Mouse (Mus musculus) left cerebral cortex, postnatal 25 days (tissue): ENCODE results near the gene Hexb. TPM values are rescaled to one million over a fixed set of nuclear protein-coding genes. Genes with fewer than 3 reads are reported as not detected.

Experiments used
- DNase-seq, 2 experiments: peaks; one replicate each; pipeline ENCODE4 v3.0.0; 2022; ENCODE audit warnings: low spot score in 2 of 2, mixed read lengths in 1 of 2
- intact Hi-C: fragments of 180-260 bp; cut with DNase I; formaldehyde crosslinking; loops from one replicate; pipeline ENCODE4 v1.15.1; 2025
- total RNA-seq, 2 experiments: library from RNA; stranded (reverse); gene quantifications; 2 replicates each; pipeline ENCODE4 v1.2.3; 2021

Gene Hexb
- total RNA-seq = 100 to 1,000 TPM; 108 to 122 TPM

DNA sequence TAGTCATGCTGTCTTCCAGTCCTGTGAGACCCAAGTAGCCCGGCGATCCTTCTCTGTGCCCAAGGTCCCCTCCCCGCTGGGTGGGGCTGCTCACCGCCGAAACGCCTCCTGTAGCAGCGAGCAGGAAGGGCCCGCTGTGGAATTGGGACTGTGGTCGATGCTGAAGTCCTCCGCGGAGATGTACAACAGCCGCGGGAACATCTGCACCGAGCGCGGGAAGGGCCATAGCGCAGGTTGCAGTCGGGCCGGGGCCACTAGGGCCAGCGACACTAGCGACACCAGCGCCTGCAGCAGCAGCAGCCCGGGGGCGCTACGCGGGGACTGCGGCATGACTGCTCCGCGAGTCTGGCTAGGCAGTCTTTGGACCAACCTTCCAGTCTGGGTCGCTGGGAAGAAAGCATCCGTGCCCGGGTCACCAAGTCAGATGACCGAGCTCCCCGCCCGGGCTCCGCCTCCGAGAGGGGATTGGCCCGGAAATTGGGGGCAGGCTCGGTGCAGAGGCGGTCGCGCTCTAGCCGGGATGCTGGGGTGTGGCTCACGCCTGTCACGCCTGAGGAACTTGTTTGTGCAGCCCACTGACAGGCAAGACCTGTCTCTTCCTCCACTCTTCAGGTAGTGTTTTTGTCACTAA is at the start of gene Hexb:
Gene Hexb, minus strand, starts transcription at position 426 of the 631 bp plus-strand sequence.
- intact Hi-C loops = no loop called here
- peak; percentile 85 to 91 for DNase-seq

DNA sequence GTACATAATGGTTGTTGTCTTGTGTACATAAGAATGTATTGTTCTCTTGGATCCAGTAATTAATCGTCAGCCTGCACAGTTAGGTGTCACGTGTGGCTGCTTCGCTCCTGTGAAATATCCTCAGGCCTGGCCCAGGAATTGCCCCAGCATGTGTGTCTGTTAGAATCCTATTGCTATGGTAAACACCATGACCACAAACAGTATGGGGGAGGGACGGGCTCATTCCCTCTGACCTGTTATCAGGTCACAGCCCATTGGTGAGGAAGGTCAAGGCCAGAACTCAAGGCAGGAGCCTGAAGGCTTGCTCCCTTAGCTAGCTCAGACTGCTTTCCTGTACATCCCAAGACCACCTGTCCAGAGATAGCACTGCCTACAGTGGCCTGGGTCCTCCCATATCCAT is 49.6 kb upstream of the Hexb start:
- intact Hi-C loops = loop anchor here (10.0 kb wide), 1 partner anchor 527 kb away; no protein-coding TSS in a partner anchor
- DNase-seq = no peak

DNA sequence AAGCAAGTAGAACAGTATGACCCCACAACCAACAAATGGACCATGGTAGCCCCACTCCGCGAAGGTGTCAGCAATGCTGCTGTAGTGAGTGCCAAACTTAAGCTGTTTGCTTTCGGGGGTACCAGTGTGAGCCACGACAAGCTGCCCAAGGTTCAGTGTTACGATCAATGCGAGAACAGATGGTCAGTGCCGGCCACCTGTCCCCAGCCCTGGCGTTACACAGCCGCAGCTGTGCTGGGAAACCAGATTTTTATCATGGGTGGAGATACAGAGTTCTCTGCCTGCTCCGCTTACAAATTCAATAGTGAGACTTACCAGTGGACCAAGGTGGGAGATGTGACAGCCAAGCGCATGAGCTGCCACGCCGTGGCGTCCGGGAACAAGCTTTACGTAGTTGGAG is 48.1 kb upstream of the Hexb start:
- intact Hi-C loops = loop anchor here (10.0 kb wide), 1 partner anchor 529 kb away; no protein-coding TSS in a partner anchor
- peak in 1 of 2 experiments; percentile 23 for DNase-seq

- intact Hi-C loops = loop anchor here (10.0 kb wide), 1 partner anchor 530 kb away; no protein-coding TSS in a partner anchor
- DNase-seq = peak in 1 of 2 experiments; percentile 33
Measured at GRCm38 (mm10) chr13:97245157-97245556, 47.0 kb upstream of the Hexb start.

DNA sequence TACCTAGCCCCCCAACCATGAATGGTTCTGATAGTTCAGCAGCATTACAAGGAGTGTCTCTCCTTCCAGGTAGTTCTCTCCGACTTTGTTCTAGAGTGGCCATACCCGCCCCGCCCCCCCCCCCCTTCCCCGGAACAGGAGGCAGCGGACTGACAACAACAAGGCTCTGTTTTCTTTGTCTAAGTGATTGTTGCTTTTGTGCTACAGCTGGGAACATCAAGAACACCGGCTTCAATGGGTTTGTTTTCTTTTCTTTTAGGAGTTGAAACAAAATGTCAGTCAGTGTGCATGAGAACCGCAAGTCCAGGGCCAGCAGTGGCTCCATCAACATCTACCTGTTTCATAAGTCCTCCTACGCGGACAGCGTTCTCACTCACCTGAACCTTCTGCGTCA is 46.6 kb upstream of the Hexb start:
- no peak for DNase-seq
- intact Hi-C loops = loop anchor here (5.0 to 10.0 kb wide), 7 partner anchors 143 to 530 kb away; no protein-coding TSS in a partner anchor

GRCm38 (mm10) chr13:97243962-97244711 is 46.0 kb upstream of the Hexb start:
- intact Hi-C loops = loop anchor here (5.0 to 10.0 kb wide), 7 partner anchors 143 to 531 kb away; no protein-coding TSS in a partner anchor

DNA sequence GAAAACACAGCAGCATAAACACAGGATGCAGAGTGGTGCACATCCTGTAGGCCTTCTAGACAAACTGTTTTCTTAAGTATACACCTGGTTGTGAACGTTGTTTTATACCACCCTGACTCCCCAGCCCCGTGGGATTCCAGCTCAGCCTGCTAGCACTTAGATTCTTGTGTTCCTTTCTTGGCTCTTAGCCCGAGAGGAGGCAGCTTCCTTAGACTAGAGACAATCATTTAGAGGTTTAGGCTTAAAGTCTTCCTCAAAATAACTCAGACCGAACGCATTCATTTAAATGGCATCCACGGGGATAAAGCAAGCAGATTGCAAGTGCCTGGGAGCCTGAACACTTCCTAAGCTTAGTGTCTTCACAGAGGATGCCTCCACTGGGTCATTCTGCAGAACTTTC is 44.6 kb upstream of the Hexb start:
- DNase-seq = peak; percentile 44 to 65
- intact Hi-C loops = loop anchor here (5.0 to 10.0 kb wide), 7 partner anchors 145 to 532 kb away; no protein-coding TSS in a partner anchor

More at GRCm38 (mm10) chr13:97243962-97244711, 46.0 kb upstream of the Hexb start:
- peak in 1 of 2 experiments; percentile 44 for DNase-seq

DNA sequence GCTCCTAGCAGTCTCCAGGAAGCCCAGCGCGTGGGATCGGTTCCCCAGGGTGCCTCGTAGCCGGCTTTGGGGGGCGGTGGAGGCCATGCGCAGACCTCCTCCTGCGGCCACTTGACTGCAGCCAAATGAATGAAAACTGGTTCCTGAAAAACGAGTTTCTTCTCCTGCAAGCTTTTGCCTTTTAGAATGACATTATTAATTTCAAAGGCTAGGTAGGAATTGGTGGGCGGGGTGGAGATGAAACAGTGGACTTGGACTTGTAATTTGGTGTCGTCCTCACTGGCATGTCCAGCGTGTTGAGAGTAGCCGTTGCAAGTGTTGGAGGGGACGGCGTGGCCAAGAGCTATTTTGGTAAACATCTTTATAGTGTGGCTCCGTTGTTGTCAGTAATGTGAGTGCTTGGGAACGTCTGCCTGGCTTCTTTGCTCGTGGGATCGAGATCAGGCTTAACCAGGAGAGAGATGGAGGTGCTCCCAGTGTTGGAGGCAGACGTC is 43.7 kb upstream of the Hexb start:
- no peak for DNase-seq
- intact Hi-C loops = loop anchor here (2.0 to 10.0 kb wide), 8 partner anchors 145 to 533 kb away; no protein-coding TSS in a partner anchor

DNA sequence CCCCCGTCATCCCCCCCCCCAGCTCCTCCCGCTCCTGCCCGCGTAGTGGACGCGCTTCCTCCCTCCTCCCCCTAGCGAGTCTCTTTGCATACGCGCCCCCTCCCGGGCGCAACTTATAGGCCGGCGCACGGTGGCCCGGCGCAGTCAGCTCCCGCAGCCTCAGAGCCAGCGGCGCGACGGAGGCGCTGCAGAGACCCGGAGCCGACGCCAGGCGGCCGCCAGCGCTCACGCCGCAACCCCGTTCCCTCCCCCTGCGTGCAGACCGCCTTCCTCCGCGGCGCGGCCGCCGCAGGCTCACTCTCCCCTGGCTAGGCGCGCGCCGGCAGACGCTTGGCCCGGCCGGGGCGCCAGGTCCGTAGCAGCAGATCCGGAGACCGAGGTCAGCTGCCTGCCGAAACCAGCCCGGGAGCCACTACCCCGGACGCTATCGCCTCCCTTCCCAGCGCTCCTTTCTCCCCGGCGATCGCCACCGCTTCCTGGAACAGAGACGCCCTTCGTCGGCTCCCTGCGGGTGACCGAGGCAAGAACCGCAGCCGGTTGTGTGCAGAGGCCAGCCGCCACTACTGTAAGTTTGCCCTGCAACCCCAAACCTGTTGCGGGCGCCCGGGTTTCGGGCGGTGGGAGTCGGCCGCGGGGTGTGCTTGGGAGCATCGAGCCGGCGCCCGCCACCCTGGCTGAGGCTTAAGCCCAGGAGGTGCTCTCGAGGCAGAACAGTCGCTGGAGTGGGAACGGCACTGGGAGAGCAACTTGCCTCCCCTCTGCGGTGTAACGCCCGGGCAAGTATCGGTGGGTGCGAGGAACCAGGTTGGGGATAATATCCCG is 43.0 kb upstream of the Hexb start, which contains the start of gene Enc1:
Gene Enc1, plus strand, starts transcription at position 141 of the 822 bp plus-strand sequence.
- intact Hi-C loops = loop anchor here (2.0 to 10.0 kb wide), 8 partner anchors 146 to 534 kb away; no protein-coding TSS in a partner anchor
- peak; percentile 93 to 94 for DNase-seq

DNA sequence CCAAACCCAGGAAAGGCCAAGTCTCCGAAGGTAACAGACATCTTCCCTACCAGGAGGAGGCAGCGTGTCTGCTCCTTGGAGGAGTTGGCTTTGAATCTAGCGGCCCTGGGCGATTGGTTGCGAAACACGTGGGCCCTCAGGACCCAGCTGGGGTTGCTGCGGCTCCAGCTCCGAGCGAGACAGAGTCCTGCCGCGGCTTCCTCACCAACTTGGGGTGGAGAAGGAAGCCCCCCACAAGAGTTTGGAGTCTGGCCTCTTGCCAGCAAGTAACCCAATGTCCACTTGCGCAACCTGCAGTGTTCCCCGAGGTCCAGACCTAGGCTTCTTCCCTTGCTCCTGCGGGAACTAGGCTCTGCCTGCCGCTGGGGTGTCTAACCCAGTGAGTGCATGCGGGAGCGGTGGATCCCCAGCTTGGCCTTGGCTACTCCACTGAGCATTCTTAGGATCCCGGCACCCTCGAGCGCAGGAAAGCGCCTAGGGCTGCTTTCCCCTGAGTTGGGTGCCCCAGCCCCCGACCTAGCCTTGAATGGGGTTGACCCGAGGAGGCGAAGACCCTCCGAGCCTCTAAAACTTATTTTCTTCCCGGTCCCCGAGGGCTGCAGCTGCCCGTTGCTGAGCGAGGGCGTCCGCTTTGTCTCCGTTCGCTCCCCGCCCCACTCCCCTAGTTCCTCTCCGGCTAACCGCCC is 42.3 kb upstream of the Hexb start:
- DNase-seq = peak; percentile 78 to 87
- intact Hi-C loops = loop anchor here (2.0 to 10.0 kb wide), 8 partner anchors 147 to 534 kb away; no protein-coding TSS in a partner anchor

DNA sequence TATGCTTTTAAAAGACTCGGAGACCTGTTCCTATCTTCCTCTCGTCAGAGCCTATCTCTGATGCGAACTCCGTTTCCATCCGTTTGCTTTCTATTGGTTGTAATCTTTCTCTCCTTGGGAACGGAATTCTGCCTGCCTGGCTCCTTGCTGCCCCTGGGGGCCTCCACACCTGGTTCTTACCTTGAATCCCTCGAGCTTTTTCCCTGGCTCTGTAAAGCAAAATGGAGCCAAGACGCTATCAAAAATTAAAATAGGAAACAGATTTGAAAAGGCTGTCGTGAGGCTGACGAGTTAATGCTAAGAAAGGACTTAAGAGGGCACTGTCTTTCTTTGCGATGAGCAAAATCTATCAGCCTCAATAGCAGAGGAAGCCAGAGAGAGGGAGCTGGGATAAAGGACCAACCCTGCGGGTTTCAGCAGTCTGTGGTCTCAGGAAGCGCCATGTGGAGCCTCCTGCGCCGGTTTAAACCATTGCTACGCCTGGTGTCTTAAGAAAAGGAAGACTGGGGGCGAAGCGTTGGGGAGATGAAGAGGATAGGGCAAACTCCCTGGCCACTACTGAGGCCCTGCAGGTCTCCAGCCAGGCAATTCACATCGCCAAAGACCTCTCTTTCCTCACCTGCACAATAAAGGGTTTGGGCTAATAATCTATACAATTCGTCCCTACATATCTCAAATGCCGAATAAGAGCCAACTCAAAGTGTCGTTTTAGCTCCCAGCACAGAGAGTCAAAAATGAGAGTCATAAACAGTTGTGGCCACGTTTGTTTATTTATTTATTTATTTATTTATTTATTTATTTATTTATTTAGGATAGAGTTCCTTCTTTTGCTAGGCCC is 41.4 kb upstream of the Hexb start:
- intact Hi-C loops = loop anchor here (1.0 to 10.0 kb wide), 11 partner anchors 148 to 1005 kb away; no protein-coding TSS in a partner anchor
- peak; percentile 70 to 88 for DNase-seq

- intact Hi-C loops = loop anchor here (5.0 to 10.0 kb wide), 2 partner anchors 769 to 1006 kb away; no protein-coding TSS in a partner anchor
- DNase-seq = no peak
Measured at GRCm38 (mm10) chr13:97238181-97238981, 40.2 kb upstream of the Hexb start.

DNA sequence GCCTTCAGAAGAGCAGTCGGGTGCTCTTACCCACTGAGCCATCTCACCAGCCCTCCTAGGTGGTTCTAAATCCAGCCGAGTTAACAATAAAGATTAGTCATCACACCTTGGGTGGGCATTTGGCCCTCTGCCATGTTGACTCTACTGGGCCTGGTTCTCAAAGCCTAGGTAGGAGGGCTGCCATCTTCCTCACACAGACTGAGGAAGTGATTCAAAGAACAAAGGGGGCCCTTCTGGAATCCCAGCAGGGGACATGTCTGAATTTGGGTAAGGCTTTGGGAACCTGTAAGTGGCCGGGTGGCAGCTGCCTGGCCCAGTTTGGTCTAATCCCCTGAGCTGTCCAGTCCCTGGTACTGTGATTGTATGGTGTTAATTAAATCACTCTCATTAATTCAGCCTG is 39.5 kb upstream of the Hexb start:
- DNase-seq = no peak
- intact Hi-C loops = loop anchor here (5.0 to 10.0 kb wide), 2 partner anchors 770 to 1007 kb away; no protein-coding TSS in a partner anchor

DNA sequence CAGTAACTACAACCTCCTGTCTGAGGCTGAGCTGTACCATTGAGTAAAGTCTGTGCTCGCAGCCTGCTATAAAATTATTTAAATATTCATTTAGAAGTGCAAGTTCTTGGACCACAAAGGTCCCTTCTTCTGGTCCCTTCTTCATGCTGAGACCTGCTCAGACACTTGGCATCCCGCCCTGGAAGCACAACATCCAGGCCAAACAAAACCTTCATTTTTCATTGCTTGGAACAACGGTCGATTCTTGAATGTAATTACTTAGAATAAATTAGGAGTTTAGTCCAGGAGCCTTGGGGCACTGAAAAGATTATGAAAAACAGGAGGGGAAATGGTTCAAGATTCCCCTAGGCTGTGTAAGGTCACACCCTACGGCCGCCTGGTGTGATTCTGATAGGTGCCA is 37.8 kb upstream of the Hexb start:
- DNase-seq = no peak
- intact Hi-C loops = loop anchor here (1.0 to 10.0 kb wide), 3 partner anchors 702 to 1009 kb away; no protein-coding TSS in a partner anchor

DNA sequence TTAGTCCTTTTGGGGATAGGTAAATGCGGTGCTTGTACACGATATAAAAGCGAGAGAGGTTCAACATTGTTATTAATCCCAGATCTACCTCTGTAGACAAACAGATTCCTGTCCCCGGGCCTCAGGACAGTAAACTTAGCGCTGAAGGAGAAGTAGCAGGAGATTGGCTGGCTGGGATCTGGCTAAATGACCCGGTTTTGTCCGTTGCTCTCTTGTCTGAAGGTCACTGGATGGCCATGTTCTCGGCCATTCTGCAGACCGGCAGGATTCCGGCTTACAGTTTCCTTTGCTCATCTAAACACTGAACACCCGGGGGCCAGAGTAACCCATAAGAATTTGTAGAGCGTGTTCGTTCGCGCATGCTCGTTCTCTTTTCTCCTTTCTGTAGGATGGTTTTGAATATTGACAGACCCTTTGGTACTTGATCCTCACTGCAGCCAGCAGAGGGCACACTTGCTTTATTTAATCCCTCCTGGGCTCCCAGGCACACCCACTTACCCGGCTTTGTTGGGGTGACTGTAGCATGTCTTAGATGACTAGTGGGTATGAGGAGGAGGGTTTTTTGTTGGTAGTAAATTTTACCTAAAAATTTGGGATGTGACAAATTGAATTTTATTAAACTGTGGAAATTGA is 36.7 kb upstream of the Hexb start:
- intact Hi-C loops = loop anchor here (1.0 to 10.0 kb wide), 3 partner anchors 703 to 1010 kb away; no protein-coding TSS in a partner anchor
- peak; percentile 83 to 93 for DNase-seq

- no peak for DNase-seq
- intact Hi-C loops = loop anchor here (10.0 kb wide), 1 partner anchor 1012 kb away; no protein-coding TSS in a partner anchor
Measured at GRCm38 (mm10) chr13:97233092-97233491, 34.9 kb upstream of the Hexb start.
